Mouse (Mus musculus) kidney, postnatal 0 days (tissue): ENCODE measurements at regions not wholly inside any gene's neighbourhood (a gene's known extent, or its start where the extent isn't known, plus 50 kb on each side); places are given as distances from the start of the nearest gene placed in this dataset.

Experiments
- ATAC-seq: fragments of 200-750 bp; cut with Nextera tagmentation; replicated peaks from 2 replicates; pipeline ENCODE4 v1.8.0; 2017; ENCODE audit warnings: low read depth, moderate number of reproducible peaks, moderate TSS enrichment, moderate library complexity; ENCODE audit not compliant: low FRiP score
- DNase-seq: peaks from one replicate; pipeline ENCODE4 v3.0.0-alpha.2; 2016; ENCODE audit warnings: low spot score
- H3K27ac ChIP-seq: fragments of 300-500 bp; sonication (generic); 2 replicates; pipeline ENCODE4 v1.5.1; 2014; ENCODE audit warnings: mild to moderate bottlenecking
- H3K27me3 ChIP-seq: fragments of 300-500 bp; sonication (generic); 2 replicates; pipeline ENCODE4 v1.6.1; 2014; ENCODE audit warnings: low read length, mixed read lengths; ENCODE audit not compliant: insufficient read depth
- H3K36me3 ChIP-seq: fragments of 300-500 bp; sonication (generic); 2 replicates; pipeline ENCODE4 v1.6.1; 2014; ENCODE audit warnings: low read length, mixed read lengths; ENCODE audit not compliant: insufficient read depth
- H3K4me1 ChIP-seq: fragments of 300-500 bp; sonication (generic); replicated peaks from 2 replicates; pipeline ENCODE4 v1.6.1; 2014; ENCODE audit warnings: antibody characterized with exemption, low read length, mixed read lengths; ENCODE audit not compliant: insufficient read depth
- H3K4me2 ChIP-seq: fragments of 300-500 bp; sonication (generic); 2 replicates; pipeline ENCODE4 v1.6.1; 2014; ENCODE audit warnings: mild to moderate bottlenecking, low read length, moderate library complexity, mixed read lengths
- H3K4me3 ChIP-seq: fragments of 300-500 bp; sonication (generic); replicated peaks from 2 replicates; pipeline ENCODE4 v1.5.1; 2014; ENCODE audit warnings: low read depth, low read length
- H3K9ac ChIP-seq: fragments of 300-500 bp; sonication (generic); 2 replicates; pipeline ENCODE4 v1.6.1; 2014; ENCODE audit warnings: low read depth, low read length
- H3K9me3 ChIP-seq: fragments of 300-500 bp; sonication (generic); replicated peaks from 2 replicates; pipeline ENCODE4 v1.6.1; 2016; ENCODE audit warnings: low read length, inconsistent platforms, mixed read lengths
- CTCF ChIP-seq: IDR thresholded peaks from 2 replicates; pipeline ENCODE4 v1.5.1; 2016; ENCODE audit warnings: antibody characterized with exemption, low read depth, mild to moderate bottlenecking, moderate library complexity
- WGBS: fragments of 180-500 bp; shearing (Covaris S2); extraction: QIAGEN DNeasy Blood & Tissue Kit; methylation state at CpG from one replicate; pipeline ENCODE4 v1.1.7; 2014; 5-methylcytosine and 5-hydroxymethylcytosine counted together

DNA sequence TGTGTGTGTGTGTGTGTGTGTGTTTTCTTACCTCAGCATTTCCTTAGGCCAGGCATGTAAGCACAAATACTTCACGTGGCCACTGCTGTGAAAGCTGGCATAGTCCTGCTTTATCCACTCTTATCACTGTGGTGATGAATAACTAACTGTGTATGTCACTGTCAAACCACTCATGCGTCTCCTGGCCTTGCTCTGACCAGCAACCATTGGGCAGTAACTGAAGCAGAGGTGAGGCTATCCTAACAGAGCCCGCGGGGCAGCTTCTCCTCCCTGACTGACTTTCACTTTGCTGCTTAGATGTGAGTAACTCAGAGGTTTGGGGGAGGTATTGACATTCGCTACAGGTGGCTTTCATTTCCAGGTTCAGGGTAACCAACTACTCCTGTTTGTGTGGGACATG, 122.0 kb upstream of the Rnaseh2b start:
- ATAC-seq (peak; percentile 91), DNase-seq (peak; percentile 55)
- Histone ChIP-seq H3K27ac (peak overlapping the region; percentile 43; the same call in 1 of the 2 replicates), H3K4me2 (peak overlapping the region; percentile 37), H3K9ac (no peak overlapping the region), H3K9me3 (no peaks in the 10 kb centered on the region), H3K4me1 (no peaks in the 10 kb centered on the region; the same call in 1 of the 2 replicates), H3K36me3 (no peaks in the 10 kb centered on the region), H3K4me3 (no peak overlapping the region), H3K27me3 (no peaks in the 10 kb centered on the region)
- WGBS = 18% methylated on average over 5 of the region's 5 CpGs
- TF ChIP-seq CTCF = no peak

DNA sequence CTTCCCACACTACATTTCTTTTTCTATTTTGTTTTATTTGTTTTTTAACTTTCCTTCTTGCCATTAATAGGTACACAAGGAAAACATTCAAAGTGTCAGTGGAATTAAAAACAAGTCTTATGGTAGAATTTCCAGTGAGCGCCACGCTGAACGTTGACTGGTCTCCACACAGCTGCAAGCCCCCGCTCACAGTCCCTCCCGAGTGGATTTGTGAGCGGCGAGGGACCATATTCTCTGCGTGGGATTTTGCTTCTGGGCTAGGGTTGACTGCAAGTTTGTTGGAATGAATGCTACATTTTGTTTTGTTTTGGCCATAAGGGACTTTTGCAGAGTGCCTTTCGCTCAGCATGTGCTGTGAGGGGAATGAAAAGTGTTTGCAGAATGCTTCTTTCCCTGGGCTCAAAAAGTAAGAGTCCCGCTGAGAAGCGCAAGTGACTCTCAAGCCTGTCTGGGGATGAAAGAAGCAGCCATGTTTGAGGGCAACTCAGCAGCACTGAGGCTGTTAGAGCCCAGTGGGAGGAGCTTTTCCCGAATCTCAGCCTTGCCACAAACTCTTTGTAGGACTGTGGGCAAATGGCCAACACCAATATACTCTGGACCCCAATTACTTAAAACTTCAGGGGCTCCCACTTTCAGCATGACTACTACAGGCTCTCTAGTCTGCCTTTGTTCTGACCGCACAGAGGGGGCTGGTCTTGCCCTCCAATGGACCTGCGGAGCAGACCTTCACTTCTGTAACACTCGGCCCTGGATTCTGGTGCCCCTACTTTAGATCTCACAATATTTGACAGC, 120.9 kb upstream of the Rnaseh2b start:
- DNase-seq (peak; percentile 18), ATAC-seq (no peak)
- 56% methylated on average over 15 of the region's 15 CpGs for WGBS
- Histone ChIP-seq H3K4me3 (no peak overlapping the region), H3K27ac (no peak overlapping the region), H3K4me2 (peak overlapping the region; percentile 31), H3K4me1 (no peaks in the 10 kb centered on the region; the same call in 1 of the 2 replicates), H3K9ac (no peak overlapping the region), H3K36me3 (no peaks in the 10 kb centered on the region), H3K27me3 (no peaks in the 10 kb centered on the region), H3K9me3 (no peaks in the 10 kb centered on the region)
- no peak for TF ChIP-seq CTCF

GRCm38 (mm10) chr14:62173835-62174530, 118.4 kb upstream of the Rnaseh2b start:
- ATAC-seq = no peak
- no peaks in the 10 kb centered on the region for H3K36me3 ChIP-seq
- TF ChIP-seq CTCF = no peak
- H3K4me2 ChIP-seq = no peak overlapping the region
- H3K4me1 ChIP-seq = no peaks in the 10 kb centered on the region; the same call in 1 of the 2 replicates
- H3K9me3 ChIP-seq = no peaks in the 10 kb centered on the region
- WGBS = 79% methylated on average over 16 of the region's 16 CpGs
- no peak overlapping the region for H3K4me3 ChIP-seq
- no peak overlapping the region for H3K9ac ChIP-seq
- DNase-seq = no peak
- H3K27me3 ChIP-seq = no peaks in the 10 kb centered on the region
- H3K27ac ChIP-seq = no peak overlapping the region

DNA sequence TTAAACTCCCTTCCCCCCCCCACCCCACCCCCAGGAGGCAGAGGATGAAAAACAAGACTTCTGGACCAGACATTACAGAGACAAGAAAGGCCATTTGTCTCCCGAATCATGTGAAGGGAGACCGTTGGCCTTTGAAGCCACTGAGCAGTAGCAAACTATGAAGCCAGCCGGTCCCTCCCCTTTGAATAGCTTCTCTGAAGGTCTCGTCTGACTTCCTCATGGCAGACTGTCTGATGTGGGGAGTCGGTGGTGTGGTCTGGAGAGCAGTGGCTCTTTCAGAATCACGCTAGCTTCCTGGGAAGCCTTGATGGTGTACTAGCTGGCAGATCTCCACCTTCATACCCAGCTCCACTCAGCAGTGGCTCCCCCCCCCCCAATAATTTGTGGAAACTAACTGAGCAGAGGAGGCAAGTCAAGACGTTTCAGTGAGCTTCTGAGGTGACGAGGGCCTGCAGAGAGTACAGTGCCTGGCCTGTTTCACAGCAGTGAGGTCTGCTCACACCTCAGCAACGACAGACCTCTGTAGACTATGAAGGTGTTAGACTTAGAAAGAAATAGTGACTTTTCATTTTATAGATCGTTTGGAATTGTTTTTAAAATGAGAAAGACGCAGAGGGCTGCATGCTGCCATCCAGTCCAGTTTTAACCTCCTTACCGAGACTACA, 116.9 kb upstream of the Rnaseh2b start:
- WGBS = 45% methylated on average over 12 of the region's 12 CpGs

DNA sequence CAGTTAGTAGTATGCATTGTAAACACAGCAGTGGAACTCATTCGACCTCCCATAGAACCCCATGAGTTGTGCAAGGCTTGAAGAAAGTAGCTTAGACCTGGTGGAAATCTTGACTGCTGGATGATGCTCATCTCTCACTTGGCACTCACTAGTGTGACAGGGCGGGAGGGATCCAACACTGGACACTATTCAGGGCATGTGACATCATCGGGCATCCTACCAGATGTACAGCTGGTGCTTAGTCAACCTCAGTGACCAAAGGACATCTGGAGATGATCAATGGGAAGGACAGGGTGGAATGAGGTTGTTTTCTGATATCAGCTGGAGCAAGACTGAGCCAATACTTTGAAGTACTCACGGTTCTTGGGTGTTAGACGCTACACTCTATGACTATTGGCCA, 114.9 kb upstream of the Rnaseh2b start:
- Histone ChIP-seq H3K27ac (no peak overlapping the region), H3K4me3 (no peak overlapping the region), H3K27me3 (no peaks in the 10 kb centered on the region), H3K9me3 (no peaks in the 10 kb centered on the region), H3K4me1 (no peaks in the 10 kb centered on the region), H3K36me3 (no peaks in the 10 kb centered on the region), H3K9ac (no peak overlapping the region), H3K4me2 (no peak overlapping the region)
- TF ChIP-seq CTCF = no peak
- 93% methylated on average over 5 of the region's 5 CpGs for WGBS
- ATAC-seq (no peak), DNase-seq (no peak)

More for the DNA sequence above, 116.9 kb upstream of the Rnaseh2b start:
- TF ChIP-seq CTCF = no peak
- H3K9ac ChIP-seq = no peak overlapping the region
- ATAC-seq (no peak), DNase-seq (no peak)
- no peaks in the 10 kb centered on the region for H3K9me3 ChIP-seq
- H3K36me3 ChIP-seq = no peaks in the 10 kb centered on the region
- H3K27me3 ChIP-seq = no peaks in the 10 kb centered on the region
- H3K4me2 ChIP-seq = no peak overlapping the region
- no peak overlapping the region for H3K27ac ChIP-seq
- H3K4me3 ChIP-seq = no peak overlapping the region
- H3K4me1 ChIP-seq = no peaks in the 10 kb centered on the region; the same call in 1 of the 2 replicates

GRCm38 (mm10) chr14:62187360-62187759, 105.0 kb upstream of the Rnaseh2b start:
- DNase-seq (no peak), ATAC-seq (no peak)
- no peak for TF ChIP-seq CTCF
- Histone ChIP-seq H3K9me3 (no peaks in the 10 kb centered on the region), H3K4me1 (no peaks in the 10 kb centered on the region), H3K4me2 (no peak overlapping the region), H3K36me3 (no peaks in the 10 kb centered on the region), H3K27ac (no peak overlapping the region), H3K4me3 (no peak overlapping the region), H3K27me3 (no peaks in the 10 kb centered on the region), H3K9ac (no peak overlapping the region)
- 49% methylated on average over 11 of the region's 11 CpGs for WGBS
